ENCODE assay signal across 8 mouse cellular contexts in the genomic region with DNA sequence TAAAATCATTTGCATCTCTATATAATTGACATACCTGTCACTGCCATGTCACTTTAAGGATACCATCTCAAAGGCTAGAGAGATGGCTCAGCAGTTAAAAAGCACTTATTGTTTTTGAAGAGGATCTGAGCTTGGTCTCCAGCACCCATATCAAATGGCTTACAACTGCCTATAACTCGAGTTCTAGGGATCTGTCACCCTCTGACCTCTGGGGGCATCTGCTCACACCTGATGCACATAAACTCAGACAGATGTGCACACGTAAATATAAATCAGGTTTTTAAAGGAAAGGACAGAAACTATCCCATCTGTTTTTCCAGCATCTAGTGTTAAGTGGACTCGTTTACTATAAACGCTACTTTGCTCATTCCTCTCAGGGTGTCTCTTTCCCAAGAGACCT. TPM values are rescaled to one million over a fixed set of nuclear protein-coding genes. Genes with fewer than 3 reads are reported as not detected.
DNase-seq lines count a peak whose midpoint lies in the region; ATAC-seq and TF ChIP-seq lines count a peak whose summit lies in the region.

No protein-coding gene starts in this region.

- H3K4me1 ChIP-seq in thymus, adult 2 months (replicated peaks; ENCODE audit: control insufficient read depth, insufficient read depth, low read length), result peaks cover 8% of the 10 kb centered on the region
- H3K4me1 ChIP-seq in liver, embryonic 11.5 days (replicated peaks; ENCODE audit: control insufficient read depth, insufficient read depth, low read length), result peaks cover 15% of the 10 kb centered on the region

- peak overlapping the region; percentile 77 for H3K4me3 ChIP-seq in gastrocnemius, adult 2 months
- H3K4me3 ChIP-seq in thymus, adult 2 months (ENCODE audit: control insufficient read depth, insufficient read depth, low read length), result no peak overlapping the region
- peak overlapping the region; percentile 83 for H3K4me3 ChIP-seq in liver, embryonic 11.5 days (ENCODE audit: low read depth, low read length)

- no peak for TF ChIP-seq POLR2A in thymus, adult 2 months (IDR thresholded peaks at IDR 0.05; ENCODE audit: control insufficient read depth, extremely low read depth, insufficient read depth, low read length, poor library complexity)

- no peaks in the 10 kb centered on the region for H3K27me3 ChIP-seq in thymus, adult 2 months (ENCODE audit: control insufficient read depth, insufficient read depth, low read length)
- H3K27me3 ChIP-seq in liver, embryonic 11.5 days (replicated peaks; ENCODE audit: control insufficient read depth, insufficient read depth, low read length), result no peaks in the 10 kb centered on the region

- WGBS in thymus, adult 2 months, result 8% methylated on average over 4 of the region's 4 CpGs
- WGBS in liver, embryonic 11.5 days, result 14% methylated on average over 4 of the region's 4 CpGs

- no peak for ATAC-seq in liver, embryonic 11.5 days (replicated peaks; ENCODE audit: low FRiP score)
- no peak for ATAC-seq in frontal cortex, adult (ENCODE audit: low TSS enrichment)

- H3K27ac ChIP-seq in gastrocnemius, adult 2 months, result peak overlapping the region; percentile 92
- H3K27ac ChIP-seq in thymus, adult 2 months (ENCODE audit: control insufficient read depth, insufficient read depth, low read length), result no peak overlapping the region; the same call in 1 of the 2 replicates
- 0 out of 2 replicates have a peak overlapping the region, but pooled peaks have one; percentile 93 for H3K27ac ChIP-seq in liver, embryonic 11.5 days (ENCODE audit: low read depth, low read length)

- H3K9me3 ChIP-seq in liver, embryonic 11.5 days (ENCODE audit: control insufficient read depth, low read length), result no peaks in the 10 kb centered on the region

- peak overlapping the region; percentile 74 for H3K4me2 ChIP-seq in liver, embryonic 11.5 days

- 0 out of 2 replicates have a peak, but pooled peaks cover 3% of the 10 kb centered on the region for H3K36me3 ChIP-seq in thymus, adult 2 months (ENCODE audit: control insufficient read depth, insufficient read depth, low read length)
- H3K36me3 ChIP-seq in liver, embryonic 11.5 days (ENCODE audit: control insufficient read depth, insufficient read depth, low read length), result no peaks in the 10 kb centered on the region

- intact Hi-C loops in gastrocnemius, adult 2 months (cut with DNase I), result loop anchor here (5.0 kb wide), 2 partner anchors 109 to 129 kb away; a partner anchor contains a TSS
- intact Hi-C loops in left cerebral cortex, postnatal 36 days (cut with DNase I), result loop anchor here (2.0 to 5.0 kb wide), 2 partner anchors 376 to 528 kb away; a partner anchor contains a TSS

- no peak for TF ChIP-seq CTCF in gastrocnemius, adult 2 months (IDR thresholded peaks at IDR 0.05)
- no peak for TF ChIP-seq CTCF in thymus, adult 2 months (IDR thresholded peaks at IDR 0.05; ENCODE audit: borderline replicate concordance, control insufficient read depth, extremely low read depth, insufficient read depth, low read length, poor library complexity)

- H3K9ac ChIP-seq in liver, embryonic 11.5 days (ENCODE audit: low read depth, low read length), result peak overlapping the region; percentile 89

- DNase-seq in gastrocnemius, adult 2 months, result no peak
- DNase-seq in gastrocnemius, adult 8-10 months (ENCODE audit: low spot score in 2 of 2), result no peak
- peak; percentile 12 for DNase-seq in thymus, postnatal 4 days
- DNase-seq in thymus, adult 2 months, result no peak
- DNase-seq in liver, embryonic 11.5 days (ENCODE audit: low spot score), result no peak
- DNase-seq in left cerebral cortex, postnatal 36 days (ENCODE audit: low spot score in 2 of 2), result no peak
- DNase-seq in retina, postnatal 1 day, result no peak

RNA-seq across cellular contexts. Expression of a gene that starts 0.9 kb away (rescaled TPM):
- under 1 TPM; 0.18 to 0.20 TPM for total RNA-seq in gastrocnemius, adult 2 months (2021)
- under 1 TPM in 3 of 4 experiments, not detected in 1; 0.22 to 0.34 (median 0.32) TPM for total RNA-seq in gastrocnemius, adult 8-10 months (2022)
- 0.16 and 0.19 TPM in 2 replicates for polyA plus RNA-seq in thymus, adult 2 months (2012; rRNA removed)
- 0.30 and 0.32 TPM in 2 replicates for polyA plus RNA-seq in liver, embryonic 11.5 days (2014; fragmentation: Nextera tagmentation; extraction: Ambion mirVana)
- under 1 TPM; 0.27 to 0.35 TPM for total RNA-seq in left cerebral cortex, postnatal 36 days (2021)

RNA-seq across cellular contexts. Expression of a gene that starts 0.9 kb away (rescaled TPM):
- 10 to 100 TPM; 15.9 to 16.8 TPM for total RNA-seq in gastrocnemius, adult 2 months (2021)
- total RNA-seq in gastrocnemius, adult 8-10 months (2022), result 10 to 100 TPM; 12.0 to 14.7 (median 13.7) TPM
- 8.1 and 8.7 TPM in 2 replicates for polyA plus RNA-seq in thymus, adult 2 months (2012; rRNA removed)
- 34.8 and 41.8 TPM in 2 replicates for polyA plus RNA-seq in liver, embryonic 11.5 days (2014; fragmentation: Nextera tagmentation; extraction: Ambion mirVana)
- total RNA-seq in left cerebral cortex, postnatal 36 days (2021), result 10 to 100 TPM; 15.4 to 15.8 TPM

RNA-seq across cellular contexts. Expression of a gene that starts 17.6 kb away (rescaled TPM):
- 10 to 100 TPM; 21.4 to 22.7 TPM for total RNA-seq in gastrocnemius, adult 2 months (2021)
- total RNA-seq in gastrocnemius, adult 8-10 months (2022), result 10 to 100 TPM; 19.6 to 25.6 (median 21.3) TPM
- polyA plus RNA-seq in thymus, adult 2 months (2012; rRNA removed), result 18.5 and 23.0 TPM in 2 replicates
- 29.6 and 31.7 TPM in 2 replicates for polyA plus RNA-seq in liver, embryonic 11.5 days (2014; fragmentation: Nextera tagmentation; extraction: Ambion mirVana)
- 10 to 100 TPM; 18.6 to 24.9 TPM for total RNA-seq in left cerebral cortex, postnatal 36 days (2021)
